Mouse (Mus musculus) heart, postnatal 25 days (tissue): Measurements from ENCODE around the gene Celsr2. TPM values are rescaled to one million over a fixed set of nuclear protein-coding genes. Genes with fewer than 3 reads are reported as not detected.

Experiments used
- DNase-seq: peaks from one replicate; pipeline ENCODE4 v3.0.0; 2022; ENCODE audit warnings: low spot score
- intact Hi-C: fragments of 180-260 bp; cut with DNase I; formaldehyde crosslinking; loops from one replicate; pipeline ENCODE4 v1.15.1; 2025
- total RNA-seq, 2 experiments: library from RNA; stranded (reverse); gene quantifications; 2 replicates each; pipeline ENCODE4 v1.2.3; 2021

Gene Celsr2
- 1 to 10 TPM; 4.2 to 5.3 TPM for total RNA-seq

- DNase-seq: no peak
- intact Hi-C loops: no loop called here
These were observed at the start of gene Celsr2 for GRCm38 (mm10) chr3:108414857-108415830. TSS of gene Celsr2 (minus strand) at chr3:108415552.

- intact Hi-C loops: no loop called here
- no peak for DNase-seq
These were observed 43.5 kb upstream of the Celsr2 start for GRCm38 (mm10) chr3:108458866-108459265.

- DNase-seq: no peak
- intact Hi-C loops: no loop called here
These were observed 43.0 kb upstream of the Celsr2 start for GRCm38 (mm10) chr3:108458380-108458779.

GRCm38 (mm10) chr3:108454172-108454571, 38.8 kb upstream of the Celsr2 start:
- no peak for DNase-seq
- intact Hi-C loops: no loop called here

GRCm38 (mm10) chr3:108451969-108452368, 36.6 kb upstream of the Celsr2 start:
- DNase-seq: no peak
- intact Hi-C loops: no loop called here

- no peak for DNase-seq
- intact Hi-C loops: loop anchor here (5.0 kb wide), 1 partner anchor 43 kb away; no protein-coding TSS in a partner anchor
These were observed 30.0 kb upstream of the Celsr2 start for GRCm38 (mm10) chr3:108445366-108445705.

GRCm38 (mm10) chr3:108444698-108445365, 29.5 kb upstream of the Celsr2 start, which contains the start of gene Sars:
TSS of gene Sars (minus strand) at chr3:108445209.
- peak; percentile 86 for DNase-seq
- intact Hi-C loops: loop anchor here (5.0 kb wide), 1 partner anchor 43 kb away; no protein-coding TSS in a partner anchor

GRCm38 (mm10) chr3:108444029-108444428, 28.7 kb upstream of the Celsr2 start:
- intact Hi-C loops: no loop called here
- no peak for DNase-seq

GRCm38 (mm10) chr3:108436380-108436714, 21.0 kb upstream of the Celsr2 start:
- intact Hi-C loops: no loop called here
- DNase-seq: no peak

- intact Hi-C loops: no loop called here
- DNase-seq: no peak
These were observed 20.5 kb upstream of the Celsr2 start for GRCm38 (mm10) chr3:108435701-108436379.

GRCm38 (mm10) chr3:108433881-108434495, 18.6 kb upstream of the Celsr2 start:
- intact Hi-C loops: no loop called here
- DNase-seq: no peak

- intact Hi-C loops: no loop called here
- no peak for DNase-seq
These were observed 18.0 kb upstream of the Celsr2 start for GRCm38 (mm10) chr3:108433188-108433880.

GRCm38 (mm10) chr3:108432542-108433187, 17.3 kb upstream of the Celsr2 start:
- DNase-seq: no peak

GRCm38 (mm10) chr3:108425624-108426018, 10.3 kb upstream of the Celsr2 start:
- no peak for DNase-seq

More at GRCm38 (mm10) chr3:108432542-108433187, 17.3 kb upstream of the Celsr2 start:
- intact Hi-C loops: no loop called here

GRCm38 (mm10) chr3:108424944-108425623, 9.7 kb upstream of the Celsr2 start:
- intact Hi-C loops: no loop called here
- DNase-seq: no peak

More at GRCm38 (mm10) chr3:108425624-108426018, 10.3 kb upstream of the Celsr2 start:
- intact Hi-C loops: no loop called here

GRCm38 (mm10) chr3:108423844-108424801, 8.8 kb upstream of the Celsr2 start:
- intact Hi-C loops: no loop called here
- DNase-seq: no peak

GRCm38 (mm10) chr3:108423006-108423405, 7.7 kb upstream of the Celsr2 start:
- intact Hi-C loops: no loop called here

More at GRCm38 (mm10) chr3:108423006-108423405, 7.7 kb upstream of the Celsr2 start:
- DNase-seq: no peak
